Mouse (Mus musculus) intestine, embryonic 15.5 days (tissue): ENCODE measurements at regions not wholly inside any gene's neighbourhood (a gene's known extent, or its start where the extent isn't known, plus 50 kb on each side); places are given as distances from the start of the nearest gene placed in this dataset.
A peak's percentile ranks its signal among the peaks of the same experiment; 100 is the strongest.
"Not testable (repeated sequence)": the region's sequence is repeated elsewhere in the genome, so short reads cannot be mapped to it uniquely, and the experiment has no call there.

Source experiments
- ATAC-seq: fragments of 200-750 bp; cut with Nextera tagmentation; 2 replicates; pipeline ENCODE4 v1.8.0; 2017; ENCODE audit warnings: moderate TSS enrichment, moderate library complexity
- H3K27ac ChIP-seq: fragments of 300-500 bp; sonication (generic); 2 replicates; pipeline ENCODE4 v1.5.1; 2015; ENCODE audit warnings: mild to moderate bottlenecking, inconsistent platforms
- H3K27me3 ChIP-seq: fragments of 300-500 bp; sonication (generic); replicated peaks from 2 replicates; pipeline ENCODE4 v1.6.1; 2015; ENCODE audit warnings: inconsistent platforms
- H3K36me3 ChIP-seq: fragments of 300-500 bp; sonication (generic); 2 replicates; pipeline ENCODE4 v1.6.1; 2015; ENCODE audit warnings: inconsistent platforms
- H3K4me1 ChIP-seq: fragments of 300-500 bp; sonication (generic); replicated peaks from 2 replicates; pipeline ENCODE4 v1.6.1; 2015; ENCODE audit warnings: inconsistent platforms
- H3K4me2 ChIP-seq: fragments of 300-500 bp; sonication (generic); replicated peaks from 2 replicates; pipeline ENCODE4 v1.6.1; 2015; ENCODE audit warnings: mild to moderate bottlenecking, inconsistent platforms
- H3K4me3 ChIP-seq: fragments of 300-500 bp; sonication (generic); replicated peaks from 2 replicates; pipeline ENCODE4 v1.5.1; 2015; ENCODE audit warnings: inconsistent platforms
- H3K9ac ChIP-seq: fragments of 300-500 bp; sonication (generic); 2 replicates; pipeline ENCODE4 v1.6.1; 2015; ENCODE audit warnings: inconsistent platforms
- H3K9me3 ChIP-seq: fragments of 300-500 bp; sonication (generic); 2 replicates; pipeline ENCODE4 v1.6.1; 2016; ENCODE audit warnings: inconsistent platforms
- WGBS: fragments of 180-500 bp; shearing (Covaris S2); methylation state at CpG from one replicate; pipeline ENCODE4 v1.1.7; 2015; 5-methylcytosine and 5-hydroxymethylcytosine counted together

- ATAC-seq, result no peak
- Histone ChIP-seq H3K9ac (no peak overlapping the region), H3K27ac (no peak overlapping the region), H3K27me3 (no peaks in the 10 kb centered on the region), H3K36me3 (no peaks in the 10 kb centered on the region), H3K4me2 (no peak overlapping the region), H3K4me3 (no peak overlapping the region), H3K4me1 (0 out of 2 replicates have a peak, but pooled peaks cover 7% of the 10 kb centered on the region), H3K9me3 (no peaks in the 10 kb centered on the region)
- WGBS, result 68% methylated on average over 5 of the region's 5 CpGs
These were observed 113.8 kb upstream of the Lnx1 start for GRCm38 (mm10) chr5:74816523-74816922.

GRCm38 (mm10) chr5:74813396-74813795 lies 110.7 kb upstream of the Lnx1 start:
- 48% methylated on average over 3 of the region's 3 CpGs for WGBS
- H3K9ac ChIP-seq, result no peak overlapping the region
- H3K27me3 ChIP-seq, result no peaks in the 10 kb centered on the region
- no peak overlapping the region for H3K4me3 ChIP-seq
- ATAC-seq, result no peak
- H3K36me3 ChIP-seq, result no peaks in the 10 kb centered on the region
- no peak overlapping the region for H3K27ac ChIP-seq
- no peak overlapping the region for H3K4me2 ChIP-seq
- H3K4me1 ChIP-seq, result 0 out of 2 replicates have a peak, but pooled peaks cover 6% of the 10 kb centered on the region
- H3K9me3 ChIP-seq, result no peaks in the 10 kb centered on the region

- H3K9ac ChIP-seq, result no peak overlapping the region
- no peaks in the 10 kb centered on the region for H3K27me3 ChIP-seq
- no peaks in the 10 kb centered on the region for H3K36me3 ChIP-seq
- no peak overlapping the region for H3K27ac ChIP-seq
- 80% methylated on average over 7 of the region's 7 CpGs for WGBS
- ATAC-seq, result no peak
- no peak overlapping the region for H3K4me2 ChIP-seq
- no peaks in the 10 kb centered on the region for H3K4me1 ChIP-seq
- H3K9me3 ChIP-seq, result no peaks in the 10 kb centered on the region
- H3K4me3 ChIP-seq, result no peak overlapping the region
These were observed 108.3 kb upstream of the Lnx1 start for GRCm38 (mm10) chr5:74811046-74811445.

GRCm38 (mm10) chr5:74807581-74808221 lies 105.0 kb upstream of the Lnx1 start:
- H3K27me3 ChIP-seq, result no peaks in the 10 kb centered on the region
- WGBS, result 57% methylated on average over 5 of the region's 5 CpGs
- no peak overlapping the region for H3K9ac ChIP-seq
- ATAC-seq, result no peak
- H3K9me3 ChIP-seq, result no peaks in the 10 kb centered on the region
- no peaks in the 10 kb centered on the region for H3K4me1 ChIP-seq
- H3K36me3 ChIP-seq, result no peaks in the 10 kb centered on the region
- H3K4me3 ChIP-seq, result no peak overlapping the region
- H3K4me2 ChIP-seq, result no peak overlapping the region
- no peak overlapping the region for H3K27ac ChIP-seq

- 0 out of 2 replicates have a peak, but pooled peaks cover 2% of the 10 kb centered on the region for H3K4me1 ChIP-seq
- no peak overlapping the region for H3K4me3 ChIP-seq
- H3K27ac ChIP-seq, result no peak overlapping the region
- no peak overlapping the region for H3K9ac ChIP-seq
- no peak overlapping the region for H3K4me2 ChIP-seq
- no peaks in the 10 kb centered on the region for H3K36me3 ChIP-seq
- ATAC-seq, result no peak
- H3K9me3 ChIP-seq, result no peaks in the 10 kb centered on the region
- WGBS, result 65% methylated on average over 10 of the region's 10 CpGs
- H3K27me3 ChIP-seq, result no peaks in the 10 kb centered on the region; the same call in 1 of the 2 replicates
These were observed 99.2 kb upstream of the Lnx1 start for GRCm38 (mm10) chr5:74801946-74802345.

GRCm38 (mm10) chr5:74800351-74800750 lies 97.6 kb upstream of the Lnx1 start:
- Histone ChIP-seq H3K27me3 (no peaks in the 10 kb centered on the region; the same call in 1 of the 2 replicates), H3K4me1 (peaks cover 2% of the 10 kb centered on the region; the same call in 1 of the 2 replicates), H3K4me2 (no peak overlapping the region), H3K9ac (no peak overlapping the region), H3K9me3 (no peaks in the 10 kb centered on the region), H3K4me3 (no peak overlapping the region), H3K36me3 (no peaks in the 10 kb centered on the region), H3K27ac (no peak overlapping the region)
- 66% methylated on average over 9 of the region's 9 CpGs for WGBS
- no peak for ATAC-seq

- no peak; the same call in 1 of the 2 replicates for ATAC-seq
- 44% methylated on average over 8 of the region's 8 CpGs for WGBS
- Histone ChIP-seq H3K9me3 (no peaks in the 10 kb centered on the region), H3K4me3 (no peak overlapping the region), H3K4me2 (no peak overlapping the region), H3K9ac (no peak overlapping the region), H3K36me3 (no peaks in the 10 kb centered on the region), H3K27me3 (no peaks in the 10 kb centered on the region; the same call in 1 of the 2 replicates), H3K27ac (no peak overlapping the region), H3K4me1 (peaks cover 21% of the 10 kb centered on the region)
These were observed 93.8 kb upstream of the Lnx1 start for GRCm38 (mm10) chr5:74796421-74797067.

- Histone ChIP-seq H3K9me3 (no peaks in the 10 kb centered on the region), H3K4me2 (no peak overlapping the region), H3K9ac (no peak overlapping the region), H3K27ac (no peak overlapping the region), H3K4me3 (no peak overlapping the region), H3K36me3 (no peaks in the 10 kb centered on the region), H3K27me3 (no peaks in the 10 kb centered on the region), H3K4me1 (peaks cover 19% of the 10 kb centered on the region)
- 83% methylated on average over 4 of the region's 4 CpGs for WGBS
- no peak for ATAC-seq
These were observed 92.0 kb upstream of the Lnx1 start for GRCm38 (mm10) chr5:74794726-74795125.

- Histone ChIP-seq H3K9me3 (no peaks in the 10 kb centered on the region), H3K4me1 (peaks cover 19% of the 10 kb centered on the region), H3K4me2 (no peak overlapping the region), H3K36me3 (no peaks in the 10 kb centered on the region), H3K27ac (no peak overlapping the region), H3K27me3 (no peaks in the 10 kb centered on the region), H3K4me3 (no peak overlapping the region), H3K9ac (no peak overlapping the region)
- 40% methylated on average over 4 of the region's 4 CpGs for WGBS
- ATAC-seq, result peak; percentile 61
These were observed 90.7 kb upstream of the Lnx1 start for GRCm38 (mm10) chr5:74793431-74793830.

GRCm38 (mm10) chr5:74792936-74793335 lies 90.2 kb upstream of the Lnx1 start:
- 0 out of 2 replicates have a peak, but pooled peaks have one; percentile 22 for ATAC-seq
- Histone ChIP-seq H3K27me3 (no peaks in the 10 kb centered on the region), H3K9me3 (no peaks in the 10 kb centered on the region), H3K36me3 (no peaks in the 10 kb centered on the region), H3K27ac (peak overlapping the region; percentile 89), H3K9ac (no peak overlapping the region), H3K4me3 (no peak overlapping the region), H3K4me2 (peak overlapping the region; percentile 35), H3K4me1 (peaks cover 19% of the 10 kb centered on the region)
- WGBS, result 25% methylated on average over 8 of the region's 8 CpGs

GRCm38 (mm10) chr5:74792301-74792700 lies 89.6 kb upstream of the Lnx1 start:
- Histone ChIP-seq H3K36me3 (no peaks in the 10 kb centered on the region), H3K27me3 (no peaks in the 10 kb centered on the region), H3K9me3 (no peaks in the 10 kb centered on the region), H3K4me3 (no peak overlapping the region), H3K27ac (peak overlapping the region; percentile 89), H3K9ac (no peak overlapping the region), H3K4me1 (peaks cover 19% of the 10 kb centered on the region), H3K4me2 (peak overlapping the region; percentile 35)
- peak; percentile 85 for ATAC-seq
- WGBS, result 2% methylated on average over 7 of the region's 7 CpGs

- not testable (repeated sequence) for H3K4me3 ChIP-seq, H3K9ac ChIP-seq, H3K27ac ChIP-seq, H3K36me3 ChIP-seq, H3K27me3 ChIP-seq, ATAC-seq, H3K9me3 ChIP-seq, H3K4me2 ChIP-seq
- WGBS, result over 99% methylated on average over 4 of the region's 4 CpGs
- peaks cover 19% of the 10 kb centered on the region; the same call in 1 of the 2 replicates for H3K4me1 ChIP-seq
These were observed 87.8 kb upstream of the Lnx1 start for GRCm38 (mm10) chr5:74790501-74790900.

GRCm38 (mm10) chr5:74783906-74784305 lies 81.2 kb upstream of the Lnx1 start:
- WGBS, result 83% methylated on average over 9 of the region's 9 CpGs
- ATAC-seq, result no peak

More at GRCm38 (mm10) chr5:74783906-74784305, 81.2 kb upstream of the Lnx1 start:
- Histone ChIP-seq H3K9me3 (no peaks in the 10 kb centered on the region), H3K4me1 (no peaks in the 10 kb centered on the region), H3K36me3 (no peaks in the 10 kb centered on the region), H3K4me2 (no peak overlapping the region), H3K27me3 (no peaks in the 10 kb centered on the region), H3K27ac (no peak overlapping the region), H3K4me3 (no peak overlapping the region), H3K9ac (no peak overlapping the region)
